Mouse (Mus musculus): ENCODE data around the gene Irgc1. TPM values are rescaled to one million over a fixed set of nuclear protein-coding genes. Genes with fewer than 3 reads are reported as not detected.

Irgc1 gene
- polyA plus RNA-seq, 1 experiment: 19.9 TPM

DNA sequence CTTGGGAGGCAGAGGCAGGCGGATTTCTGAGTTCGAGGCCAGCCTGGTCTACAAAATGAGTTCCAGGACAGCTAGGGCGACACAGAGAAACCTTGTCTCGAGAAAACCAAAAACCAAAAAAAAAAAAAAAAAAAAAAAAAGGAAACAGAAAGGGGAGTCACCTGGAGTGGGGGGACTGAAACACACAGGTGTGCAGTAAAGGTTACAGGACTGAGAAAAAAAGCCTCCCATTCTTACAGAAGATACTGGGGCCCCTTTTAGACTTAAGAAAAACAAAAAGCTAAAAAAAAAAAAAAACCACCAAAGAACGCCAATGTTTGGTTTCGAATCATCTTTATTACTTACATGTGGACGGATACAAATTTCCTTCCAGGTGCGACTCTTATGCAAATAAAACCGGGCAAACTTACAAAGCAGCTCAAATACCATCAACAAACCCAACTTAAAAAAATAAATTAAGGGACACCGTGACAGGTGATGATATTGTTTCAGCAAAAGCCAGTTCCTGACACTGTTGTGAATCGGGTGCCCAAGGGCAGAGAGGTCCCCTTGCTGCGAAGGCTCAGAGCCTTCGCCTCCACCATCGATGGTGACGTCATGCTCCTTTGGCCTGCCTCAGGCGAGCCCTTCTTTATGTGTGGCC, 69.2 kb downstream of the Irgc1 start:
- no peak for DNase-seq (ENCODE audit: low read depth in 1 of 2, low spot score in 2 of 2)
- Histone ChIP-seq H3K4me1 (ENCODE audit: control insufficient read depth, insufficient read depth, insufficient read length) (peaks cover 14% of the 10 kb centered on the region; the same call in 1 of the 2 replicates), H3K27ac (ENCODE audit: insufficient read depth, low read length) (peak overlapping the region; percentile 40), H3K36me3 (ENCODE audit: control insufficient read depth, insufficient read depth, low read length) (peaks cover 8% of the 10 kb centered on the region), H3K27me3 (ENCODE audit: control insufficient read depth, insufficient read depth, low read length) (no peaks in the 10 kb centered on the region), H3K4me3 (ENCODE audit: extremely low read depth, insufficient read depth, insufficient read length) (no peak overlapping the region)
- no peak for TF ChIP-seq POLR2A (IDR thresholded peaks at IDR 0.05; ENCODE audit: low read depth, low read length)
- TF ChIP-seq CTCF (IDR thresholded peaks at IDR 0.05; ENCODE audit: extremely low read depth, insufficient read depth, insufficient read length, insufficient replicate concordance): no peak
- 74% methylated on average over 16 of the region's 16 CpGs for WGBS

Other genes starting within 250 kb of the Irgc1 start
- 0.42 and 0.56 TPM in 2 replicates for gene Zfp111, start 240.9 kb downstream of the Irgc1 start, polyA plus RNA-seq (2012; rRNA removed)
- gene Zfp109, start 214.7 kb downstream of the Irgc1 start, polyA plus RNA-seq (2012; rRNA removed): 0.48 and 0.65 TPM in 2 replicates
- 0.16 TPM in 2 replicates for gene Zfp108, start 197.5 kb downstream of the Irgc1 start, polyA plus RNA-seq (2012; rRNA removed)
- 0.18 and 0.49 TPM in 2 replicates for gene Zfp93, start 181.9 kb downstream of the Irgc1 start, polyA plus RNA-seq (2012; rRNA removed)
- 3.1 and 4.7 TPM in 2 replicates for gene Zfp61, start 151.1 kb downstream of the Irgc1 start, polyA plus RNA-seq (2012; rRNA removed)
- 6.5 and 8.2 TPM in 2 replicates for gene Zfp94, start 135.6 kb downstream of the Irgc1 start, polyA plus RNA-seq (2012; rRNA removed)
- 0.18 and 0.26 TPM in 2 replicates for gene Tescl, start 118.4 kb downstream of the Irgc1 start, polyA plus RNA-seq (2012; rRNA removed)
- gene Lypd5, start 103.1 kb downstream of the Irgc1 start, polyA plus RNA-seq (2012; rRNA removed): not detected in 2 replicates
- gene Kcnn4, start 82.0 kb downstream of the Irgc1 start, polyA plus RNA-seq (2012; rRNA removed): 102 and 133 TPM in 2 replicates
- 55.7 and 83.3 TPM in 2 replicates for gene Smg9, start 52.7 kb downstream of the Irgc1 start, polyA plus RNA-seq (2012; rRNA removed)
- gene Plaur, start 10.2 kb upstream of the Irgc1 start, polyA plus RNA-seq (2012; rRNA removed): 51.2 and 58.6 TPM in 2 replicates
- 33.1 and 34.5 TPM in 2 replicates for gene Cadm4, start 29.7 kb upstream of the Irgc1 start, polyA plus RNA-seq (2012; rRNA removed)
- 4.0 and 5.9 TPM in 2 replicates for gene Zfp428, start 54.7 kb upstream of the Irgc1 start, polyA plus RNA-seq (2012; rRNA removed)
- not detected in 2 replicates for gene AC161166.1, start 60.2 kb upstream of the Irgc1 start, polyA plus RNA-seq (2012; rRNA removed)
- gene Irgq, start 78.4 kb upstream of the Irgc1 start, polyA plus RNA-seq (2012; rRNA removed): 11.2 and 13.1 TPM in 2 replicates
- 0.23 and 0.36 TPM in 2 replicates for gene Pinlyp, start 93.8 kb upstream of the Irgc1 start, polyA plus RNA-seq (2012; rRNA removed)
- 52.3 and 56.2 TPM in 2 replicates for gene Xrcc1, start 94.0 kb upstream of the Irgc1 start, polyA plus RNA-seq (2012; rRNA removed)
- gene Ethe1, start 135.2 kb upstream of the Irgc1 start, polyA plus RNA-seq (2012; rRNA removed): 23.2 and 27.3 TPM in 2 replicates
- 0.29 and 0.61 TPM in 2 replicates for gene Zfp575, start 135.3 kb upstream of the Irgc1 start, polyA plus RNA-seq (2012; rRNA removed)
- 5.2 and 7.6 TPM in 2 replicates for gene Phldb3, start 158.5 kb upstream of the Irgc1 start, polyA plus RNA-seq (2012; rRNA removed)
- gene Lypd3, start 184.3 kb upstream of the Irgc1 start, polyA plus RNA-seq (2012; rRNA removed): not detected in 2 replicates
- gene Tex101, start 224.4 kb upstream of the Irgc1 start, polyA plus RNA-seq (2012; rRNA removed): not detected in 2 replicates

All from spleen, adult 2 months (tissue).